Mouse (Mus musculus): ENCODE measurements around the gene Sympk. TPM values are rescaled to one million over a fixed set of nuclear protein-coding genes. Genes with fewer than 3 reads are reported as not detected.

Sympk gene
- polyA plus RNA-seq, 1 experiment from 2014 or later, result 10.4 TPM

DNA sequence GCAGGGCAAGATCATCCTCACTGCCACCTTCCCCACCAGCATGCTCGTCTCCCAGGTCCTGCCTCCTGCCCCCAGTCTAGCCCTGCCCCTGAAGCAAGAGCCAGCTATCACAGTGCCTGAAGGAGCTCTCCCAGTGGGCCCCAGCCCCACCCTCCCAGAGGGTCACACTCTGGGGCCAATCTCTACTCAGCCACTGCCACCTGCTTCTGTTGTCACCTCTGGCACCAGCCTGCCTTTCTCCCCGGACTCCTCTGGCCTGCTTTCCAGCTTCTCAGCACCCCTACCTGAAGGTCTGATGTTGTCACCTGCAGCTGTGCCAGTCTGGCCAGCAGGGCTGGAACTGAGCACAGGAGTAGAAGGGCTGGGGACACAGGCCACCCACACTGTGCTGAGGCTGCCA, 73.0 kb downstream of the Sympk start:
- no peak for DNase-seq (ENCODE audit: low spot score)
- no peak overlapping the region for H3K9ac ChIP-seq (replicated peaks; ENCODE audit: low read depth)
- H3K4me3 ChIP-seq (ENCODE audit: low read depth, low read length), result no peak overlapping the region

GRCm38 (mm10) chr7:19097863-19098262, 73.7 kb downstream of the Sympk start:
- Histone ChIP-seq H3K27ac (ENCODE audit: low read length) (no peak overlapping the region), H3K4me1 (ENCODE audit: insufficient read depth, low read depth, low read length) (peaks cover 12% of the 10 kb centered on the region), H3K9ac (replicated peaks; ENCODE audit: low read depth) (no peak overlapping the region), H3K4me2 (replicated peaks; ENCODE audit: low read depth, low read length) (no peak overlapping the region), H3K4me3 (ENCODE audit: low read depth, low read length) (no peak overlapping the region), H3K36me3 (ENCODE audit: insufficient read depth, low read length) (no peaks in the 10 kb centered on the region), H3K9me3 (ENCODE audit: low read length) (no peaks in the 10 kb centered on the region), H3K27me3 (replicated peaks; ENCODE audit: insufficient read depth, low read length) (no peaks in the 10 kb centered on the region)
- ATAC-seq (no peak), DNase-seq (ENCODE audit: low spot score) (no peak)
- TF ChIP-seq CTCF (IDR thresholded peaks at IDR 0.05) (no peak), EP300 (IDR thresholded peaks at IDR 0.05) (no peak)

More for the DNA sequence above, 73.0 kb downstream of the Sympk start:
- Histone ChIP-seq H3K4me1 (ENCODE audit: insufficient read depth, low read depth, low read length) (peaks cover 14% of the 10 kb centered on the region), H3K27ac (ENCODE audit: low read length) (no peak overlapping the region), H3K27me3 (replicated peaks; ENCODE audit: insufficient read depth, low read length) (no peaks in the 10 kb centered on the region), H3K9me3 (ENCODE audit: low read length) (no peaks in the 10 kb centered on the region), H3K4me2 (replicated peaks; ENCODE audit: low read depth, low read length) (no peak overlapping the region), H3K36me3 (ENCODE audit: insufficient read depth, low read length) (no peaks in the 10 kb centered on the region)
- no peak for ATAC-seq
- TF ChIP-seq CTCF (IDR thresholded peaks at IDR 0.05), result no peak
- no peak for TF ChIP-seq EP300 (IDR thresholded peaks at IDR 0.05)
- 63% methylated on average over 2 of the region's 2 CpGs for WGBS

DNA sequence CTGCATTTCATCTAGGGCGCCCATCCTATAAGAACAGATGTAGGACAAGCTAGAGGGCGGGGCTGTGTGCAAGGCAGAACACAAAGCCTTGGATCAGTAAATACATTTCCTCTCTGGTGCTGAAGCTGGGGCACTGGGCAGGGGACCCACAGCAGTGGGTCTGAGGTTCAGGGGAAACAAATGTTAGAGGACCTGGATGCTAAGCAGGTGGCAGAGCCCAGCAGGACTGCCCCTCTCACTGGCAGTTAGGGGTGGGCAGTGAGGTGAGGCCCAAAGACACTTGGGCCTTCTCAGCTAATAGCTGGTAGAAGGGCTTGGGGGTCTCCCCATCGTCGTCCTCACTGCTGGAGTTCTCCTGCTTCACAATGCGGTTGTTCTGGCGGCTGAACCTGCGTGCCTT, 74.6 kb downstream of the Sympk start:
- H3K36me3 ChIP-seq (ENCODE audit: insufficient read depth, low read length), result no peaks in the 10 kb centered on the region
- no peak overlapping the region for H3K27ac ChIP-seq (ENCODE audit: low read length)
- ATAC-seq (no peak), DNase-seq (ENCODE audit: low spot score) (no peak)
- WGBS, result 68% methylated on average over 7 of the region's 7 CpGs
- TF ChIP-seq CTCF (IDR thresholded peaks at IDR 0.05) (no peak), EP300 (IDR thresholded peaks at IDR 0.05) (no peak)
- H3K4me2 ChIP-seq (replicated peaks; ENCODE audit: low read depth, low read length), result no peak overlapping the region
- H3K9me3 ChIP-seq (ENCODE audit: low read length), result no peaks in the 10 kb centered on the region
- peaks cover 11% of the 10 kb centered on the region for H3K4me1 ChIP-seq (ENCODE audit: insufficient read depth, low read depth, low read length)
- H3K4me3 ChIP-seq (ENCODE audit: low read depth, low read length), result no peak overlapping the region
- no peaks in the 10 kb centered on the region for H3K27me3 ChIP-seq (replicated peaks; ENCODE audit: insufficient read depth, low read length)
- H3K9ac ChIP-seq (replicated peaks; ENCODE audit: low read depth), result no peak overlapping the region

GRCm38 (mm10) chr7:19100290-19100689, 76.1 kb downstream of the Sympk start:
- TF ChIP-seq EP300 (IDR thresholded peaks at IDR 0.05) (no peak), CTCF (IDR thresholded peaks at IDR 0.05) (no peak)
- no peak overlapping the region for H3K4me2 ChIP-seq (replicated peaks; ENCODE audit: low read depth, low read length)
- DNase-seq (ENCODE audit: low spot score) (no peak), ATAC-seq (no peak)
- peaks cover 11% of the 10 kb centered on the region for H3K4me1 ChIP-seq (ENCODE audit: insufficient read depth, low read depth, low read length)
- no peaks in the 10 kb centered on the region for H3K9me3 ChIP-seq (ENCODE audit: low read length)
- H3K4me3 ChIP-seq (ENCODE audit: low read depth, low read length), result no peak overlapping the region
- no peaks in the 10 kb centered on the region for H3K36me3 ChIP-seq (ENCODE audit: insufficient read depth, low read length)
- H3K9ac ChIP-seq (replicated peaks; ENCODE audit: low read depth), result no peak overlapping the region
- no peaks in the 10 kb centered on the region for H3K27me3 ChIP-seq (replicated peaks; ENCODE audit: insufficient read depth, low read length)
- WGBS, result 67% methylated on average over 1 of the region's 1 CpGs
- H3K27ac ChIP-seq (ENCODE audit: low read length), result no peak overlapping the region

DNA sequence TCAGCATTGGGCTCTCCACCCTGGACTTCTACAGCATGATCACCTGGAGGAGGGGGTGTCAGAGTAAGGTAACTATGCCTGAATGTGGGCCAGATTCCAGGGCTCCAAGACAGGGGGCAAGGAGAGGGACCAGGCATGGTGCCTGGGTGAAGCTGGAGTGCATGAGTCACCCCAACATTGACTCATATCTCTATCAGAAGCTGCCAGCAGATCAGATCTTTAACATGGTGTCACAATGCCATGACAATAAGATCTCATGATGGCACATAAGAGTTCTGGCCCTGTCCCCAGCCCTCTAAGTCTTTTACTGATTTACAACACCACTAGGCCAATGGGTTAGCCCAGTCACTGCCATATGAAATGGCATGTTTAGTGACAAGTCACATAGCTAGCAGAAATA, 79.6 kb downstream of the Sympk start:
- no peaks in the 10 kb centered on the region for H3K9me3 ChIP-seq (ENCODE audit: low read length)
- ATAC-seq, result no peak
- TF ChIP-seq CTCF (IDR thresholded peaks at IDR 0.05) (no peak), EP300 (IDR thresholded peaks at IDR 0.05) (no peak)
- DNase-seq (ENCODE audit: low spot score), result no peak
- no peaks in the 10 kb centered on the region for H3K27me3 ChIP-seq (replicated peaks; ENCODE audit: insufficient read depth, low read length)
- H3K4me1 ChIP-seq (ENCODE audit: insufficient read depth, low read depth, low read length), result no peaks in the 10 kb centered on the region
- no peak overlapping the region for H3K27ac ChIP-seq (ENCODE audit: low read length)
- no peaks in the 10 kb centered on the region for H3K36me3 ChIP-seq (ENCODE audit: insufficient read depth, low read length)
- no peak overlapping the region for H3K4me3 ChIP-seq (ENCODE audit: low read depth, low read length)
- no peak overlapping the region for H3K4me2 ChIP-seq (replicated peaks; ENCODE audit: low read depth, low read length)
- no peak overlapping the region for H3K9ac ChIP-seq (replicated peaks; ENCODE audit: low read depth)

Small RNAs within 50 kb of the gene (microRNA-seq; reads per million reads assigned to microRNA genes)
- not detected for gene Mir3100

Other genes starting within 250 kb of the Sympk start
- not detected in 2 replicates for gene Psg19, start 225.9 kb upstream of the Sympk start, polyA plus RNA-seq (2015; fragmentation: Nextera tagmentation; extraction: Ambion mirVana)
- not detected in 2 replicates for gene Psg17, start 202.8 kb upstream of the Sympk start, polyA plus RNA-seq (2015; fragmentation: Nextera tagmentation; extraction: Ambion mirVana)
- 4.3 and 5.7 TPM in 2 replicates for gene Mill2, start 184.4 kb upstream of the Sympk start, polyA plus RNA-seq (2015; fragmentation: Nextera tagmentation; extraction: Ambion mirVana)
- 45.6 and 51.1 TPM in 2 replicates for gene Pglyrp1, start 153.0 kb upstream of the Sympk start, polyA plus RNA-seq (2015; fragmentation: Nextera tagmentation; extraction: Ambion mirVana)
- 17.6 and 19.0 TPM in 2 replicates for gene Ccdc61, start 114.0 kb upstream of the Sympk start, polyA plus RNA-seq (2015; fragmentation: Nextera tagmentation; extraction: Ambion mirVana)
- gene Nova2, start 98.5 kb upstream of the Sympk start, polyA plus RNA-seq (2015; fragmentation: Nextera tagmentation; extraction: Ambion mirVana), result 1.1 and 1.2 TPM in 2 replicates
- gene Nanos2, start 37.0 kb upstream of the Sympk start, polyA plus RNA-seq (2015; fragmentation: Nextera tagmentation; extraction: Ambion mirVana), result not detected in 2 replicates
- gene Mypop, start 33.1 kb upstream of the Sympk start, polyA plus RNA-seq (2015; fragmentation: Nextera tagmentation; extraction: Ambion mirVana), result 2.3 and 2.6 TPM in 2 replicates
- 11.7 and 12.2 TPM in 2 replicates for gene Irf2bp1, start 20.3 kb upstream of the Sympk start, polyA plus RNA-seq (2015; fragmentation: Nextera tagmentation; extraction: Ambion mirVana)
- 0.49 and 0.70 TPM in 2 replicates for gene Foxa3, start 839 bp upstream of the Sympk start, polyA plus RNA-seq (2015; fragmentation: Nextera tagmentation; extraction: Ambion mirVana)
- not detected in 2 replicates for gene Rsph6a, start 30.3 kb downstream of the Sympk start, polyA plus RNA-seq (2015; fragmentation: Nextera tagmentation; extraction: Ambion mirVana)
- gene Dmwd, start 51.9 kb downstream of the Sympk start, polyA plus RNA-seq (2015; fragmentation: Nextera tagmentation; extraction: Ambion mirVana), result 9.7 and 12.0 TPM in 2 replicates
- 11.5 and 14.7 TPM in 2 replicates for gene Dmpk, start 59.5 kb downstream of the Sympk start, polyA plus RNA-seq (2015; fragmentation: Nextera tagmentation; extraction: Ambion mirVana)
- gene Six5, start 70.2 kb downstream of the Sympk start, polyA plus RNA-seq (2015; fragmentation: Nextera tagmentation; extraction: Ambion mirVana), result 4.2 and 4.7 TPM in 2 replicates
- gene Gm4969, start 94.0 kb downstream of the Sympk start, polyA plus RNA-seq (2015; fragmentation: Nextera tagmentation; extraction: Ambion mirVana), result 0.20 and 0.23 TPM in 2 replicates
- 9.9 and 10.1 TPM in 2 replicates for gene Fbxo46, start 95.5 kb downstream of the Sympk start, polyA plus RNA-seq (2015; fragmentation: Nextera tagmentation; extraction: Ambion mirVana)
- gene Qpctl, start 124.9 kb downstream of the Sympk start, polyA plus RNA-seq (2015; fragmentation: Nextera tagmentation; extraction: Ambion mirVana), result 14.1 and 14.5 TPM in 2 replicates
- 63.2 and 65.2 TPM in 2 replicates for gene Snrpd2, start 125.3 kb downstream of the Sympk start, polyA plus RNA-seq (2015; fragmentation: Nextera tagmentation; extraction: Ambion mirVana)
- gene Gipr, start 141.8 kb downstream of the Sympk start, polyA plus RNA-seq (2015; fragmentation: Nextera tagmentation; extraction: Ambion mirVana), result 0.80 and 1.0 TPM in 2 replicates
- gene Eml2, start 152.0 kb downstream of the Sympk start, polyA plus RNA-seq (2015; fragmentation: Nextera tagmentation; extraction: Ambion mirVana), result 17.9 and 21.7 TPM in 2 replicates
- 2.7 and 3.1 TPM in 2 replicates for gene Gpr4, start 188.2 kb downstream of the Sympk start, polyA plus RNA-seq (2015; fragmentation: Nextera tagmentation; extraction: Ambion mirVana)
- 18.8 and 19.0 TPM in 2 replicates for gene Opa3, start 204.0 kb downstream of the Sympk start, polyA plus RNA-seq (2015; fragmentation: Nextera tagmentation; extraction: Ambion mirVana)
- gene Vasp, start 247.4 kb downstream of the Sympk start, polyA plus RNA-seq (2015; fragmentation: Nextera tagmentation; extraction: Ambion mirVana), result 109 and 121 TPM in 2 replicates

Data from lung, postnatal 0 days (tissue).